Comparison of ENCODE assay signal across 12 mouse cellular contexts in the genomic region with DNA sequence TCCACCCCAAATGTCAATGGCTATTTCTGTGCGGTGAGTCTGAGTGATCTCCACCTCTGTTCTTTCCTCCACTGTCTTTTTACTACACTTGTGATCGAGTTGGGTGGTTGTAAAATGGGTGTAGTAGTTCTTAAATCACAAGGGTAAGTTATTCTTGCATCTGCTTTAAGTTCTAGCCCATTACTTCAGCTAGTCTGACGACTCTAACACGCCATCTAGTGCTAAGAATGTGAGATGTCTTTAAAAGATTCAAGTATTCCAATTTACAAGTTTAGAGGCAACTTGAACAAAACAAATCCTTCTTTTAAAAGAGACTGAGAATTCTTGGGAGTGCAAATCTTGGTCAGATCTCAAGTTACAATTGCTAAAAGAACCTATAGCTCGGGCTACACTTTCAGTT. TPM values are rescaled to one million over a fixed set of nuclear protein-coding genes. Genes with fewer than 3 reads are reported as not detected.
DNase-seq lines count a peak whose midpoint lies in the region; ATAC-seq and TF ChIP-seq lines count a peak whose summit lies in the region.
"Had no signal": no experiment of that assay in that cellular context is flagged by ENCODE, and none has a peak within 500 bp of the region (broad histone marks: within the 10 kb centered on the region; RNA-seq: fewer than 3 reads in every experiment).

No protein-coding gene starts in this region.

- H3K4me3 ChIP-seq in liver, embryonic 14.5 days (ENCODE audit: insufficient read depth in 1 of 2, low read depth in 2 of 2, low read length in 2 of 2) = no peak overlapping the region
- no peak overlapping the region for H3K4me3 ChIP-seq in liver, embryonic 11.5 days (ENCODE audit: low read depth, low read length)
- H3K4me3 ChIP-seq: liver, embryonic 15.5 days had no signal

- no peaks in the 10 kb centered on the region for H3K4me1 ChIP-seq in liver, embryonic 14.5 days (replicated peaks; ENCODE audit: control insufficient read depth in 2 of 2, insufficient read depth in 2 of 2, low read length in 1 of 2)
- no peaks in the 10 kb centered on the region for H3K4me1 ChIP-seq in liver, embryonic 11.5 days (replicated peaks; ENCODE audit: control insufficient read depth, insufficient read depth, low read length)
- H3K4me1 ChIP-seq: liver, embryonic 15.5 days had no signal

- H3K36me3 ChIP-seq in liver, embryonic 14.5 days (replicated peaks; ENCODE audit: control insufficient read depth, insufficient read depth, low read depth) = no peaks in the 10 kb centered on the region
- H3K36me3 ChIP-seq in liver, embryonic 11.5 days (ENCODE audit: control insufficient read depth, insufficient read depth, low read length) = no peaks in the 10 kb centered on the region
- H3K36me3 ChIP-seq: liver, embryonic 15.5 days had no signal

- H3K27me3 ChIP-seq in liver, embryonic 14.5 days (ENCODE audit: control insufficient read depth, insufficient read depth, low read length) = no peaks in the 10 kb centered on the region
- H3K27me3 ChIP-seq in liver, embryonic 11.5 days (replicated peaks; ENCODE audit: control insufficient read depth, insufficient read depth, low read length) = no peaks in the 10 kb centered on the region
- H3K27me3 ChIP-seq: liver, embryonic 15.5 days had no signal

- DNase-seq in gastrocnemius, adult 18-20 months (ENCODE audit: low spot score) = peak; percentile 3
- DNase-seq in gastrocnemius, postnatal 10 days = no peak
- peak in 2 of 3 experiments; percentile 2 to 6 for DNase-seq in liver, embryonic 14.5 days (ENCODE audit: low read depth in 3 of 3, low spot score in 3 of 3)
- no peak for DNase-seq in liver, embryonic 11.5 days (ENCODE audit: low spot score)
- peak; percentile 9 for DNase-seq in WW6 (ENCODE audit: low read depth, low spot score)
- DNase-seq in large intestine, adult 2 months (ENCODE audit: low read depth, low spot score) = peak; percentile 3
- no peak for DNase-seq in gastrocnemius, postnatal 14 days
- DNase-seq: cerebellum, postnatal 25 days; kidney, postnatal 25 days had no signal

- TF ChIP-seq EP300 in liver, embryonic 14.5 days (IDR thresholded peaks at IDR 0.05; ENCODE audit: low read depth) = no peak

- intact Hi-C loops in gastrocnemius, postnatal 14 days (cut with DNase I; ENCODE audit: low total_unique reads) = no loop called here

- 21% methylated on average over 5 of the region's 5 CpGs for WGBS in liver, embryonic 14.5 days (ENCODE audit: insufficient replicate concordance)
- WGBS in liver, embryonic 11.5 days = 27% methylated on average over 5 of the region's 5 CpGs
- WGBS in large intestine, adult 2 months = 27% methylated on average over 5 of the region's 5 CpGs

- no peak for ATAC-seq in liver, embryonic 14.5 days (ENCODE audit: insufficient read depth)
- no peak for ATAC-seq in liver, embryonic 11.5 days (replicated peaks; ENCODE audit: low FRiP score)
- no peak for ATAC-seq in monocyte, adult 5-6 weeks (replicated peaks; ENCODE audit: insufficient number of reproducible peaks, low FRiP score, low TSS enrichment, poor library complexity, severe bottlenecking)

- no peak overlapping the region for H3K4me2 ChIP-seq in liver, embryonic 14.5 days (ENCODE audit: low read depth)
- H3K4me2 ChIP-seq in liver, embryonic 11.5 days = no peak overlapping the region
- H3K4me2 ChIP-seq: liver, embryonic 15.5 days had no signal

- peak; percentile 32; the same call in 1 of the 2 replicates for TF ChIP-seq CTCF in liver, embryonic 14.5 days (IDR thresholded peaks at IDR 0.05; ENCODE audit: low read depth)

- no peak overlapping the region for H3K27ac ChIP-seq in liver, embryonic 14.5 days
- no peak overlapping the region for H3K27ac ChIP-seq in liver, embryonic 11.5 days (ENCODE audit: low read depth, low read length)
- H3K27ac ChIP-seq: liver, embryonic 15.5 days had no signal

- H3K9me3 ChIP-seq in liver, embryonic 14.5 days (ENCODE audit: control insufficient read depth, low read length) = no peaks in the 10 kb centered on the region
- no peaks in the 10 kb centered on the region for H3K9me3 ChIP-seq in liver, embryonic 11.5 days (ENCODE audit: control insufficient read depth, low read length)
- H3K9me3 ChIP-seq: liver, embryonic 15.5 days had no signal

- H3K9ac ChIP-seq in liver, embryonic 14.5 days (replicated peaks) = no peak overlapping the region
- H3K9ac ChIP-seq in liver, embryonic 11.5 days (ENCODE audit: low read depth, low read length) = no peak overlapping the region
- H3K9ac ChIP-seq: liver, embryonic 15.5 days had no signal

RNA-seq across cellular contexts. Expression of a gene that starts 46.5 kb away (rescaled TPM):
- 10 to 100 TPM; 24.4 to 39.7 TPM for total RNA-seq in gastrocnemius, adult 18-20 months (2021)
- 10 to 100 TPM; 30.5 to 38.3 TPM for total RNA-seq in gastrocnemius, postnatal 10 days (2021)
- 0.40 and 0.50 TPM in 2 replicates for polyA plus RNA-seq in liver, embryonic 14.5 days (2012; rRNA removed)
- polyA plus RNA-seq in liver, embryonic 14.5 days (2014; fragmentation: Nextera tagmentation; extraction: Ambion mirVana) = 0.47 and 0.92 TPM in 2 replicates
- polyA plus RNA-seq in liver, embryonic 11.5 days (2014; fragmentation: Nextera tagmentation; extraction: Ambion mirVana) = 1.9 and 2.2 TPM in 2 replicates
- 0.86 and 1.2 TPM in 2 replicates for polyA plus RNA-seq in large intestine, adult 2 months (2012; rRNA removed)
- total RNA-seq in monocyte, adult 5-6 weeks (2017) = 0.49 to 0.64 TPM (median 0.57 TPM) in 3 replicates
- 10 to 100 TPM; 24.4 to 24.8 TPM for total RNA-seq in gastrocnemius, postnatal 14 days (2021)

RNA-seq across cellular contexts. Expression of a gene that starts 57.2 kb away (rescaled TPM):
- total RNA-seq in gastrocnemius, adult 18-20 months (2021) = under 1 TPM in 1 of 2 experiments, not detected in 1; 0.14 TPM
- total RNA-seq in gastrocnemius, postnatal 10 days (2021) = not detected
- polyA plus RNA-seq in liver, embryonic 14.5 days (2012; rRNA removed) = 4.8 and 6.3 TPM in 2 replicates
- 3.4 and 5.2 TPM in 2 replicates for polyA plus RNA-seq in liver, embryonic 14.5 days (2014; fragmentation: Nextera tagmentation; extraction: Ambion mirVana)
- 10.9 and 11.1 TPM in 2 replicates for polyA plus RNA-seq in liver, embryonic 11.5 days (2014; fragmentation: Nextera tagmentation; extraction: Ambion mirVana)
- 11.9 and 30.7 TPM in 2 replicates for polyA plus RNA-seq in large intestine, adult 2 months (2012; rRNA removed)
- total RNA-seq in monocyte, adult 5-6 weeks (2017) = not detected in 3 replicates
- not detected for total RNA-seq in gastrocnemius, postnatal 14 days (2021)
- polyA plus RNA-seq: neural tube, embryonic 14.5 days had no signal

Comparison
In these comparisons a context has a peak if more than half of its experiments do, and no peak if none do; other contexts are left out.
1. DNase-seq: peak in gastrocnemius, adult 18-20 months (single experiment), liver, embryonic 14.5 days (2 of 3), WW6 (single experiment) and large intestine, adult 2 months (single experiment); none in gastrocnemius, postnatal 10 days (single experiment), liver, embryonic 11.5 days (single experiment) and gastrocnemius, postnatal 14 days (single experiment).
2. RNA of a gene that starts 46.5 kb away (total RNA-seq): 24.4 to 39.7 TPM in gastrocnemius, adult 18-20 months, 30.5 to 38.3 TPM in gastrocnemius, postnatal 10 days and 24.4 to 24.8 TPM in gastrocnemius, postnatal 14 days; 0.49 to 0.64 TPM in monocyte, adult 5-6 weeks; every median in the first group is over 10 times any median in the second.